Mouse (Mus musculus) liver, embryonic 11.5 days (tissue): ENCODE measurements at regions not wholly inside any gene's neighbourhood (a gene's known extent, or its start where the extent isn't known, plus 50 kb on each side); places are given as distances from the start of the nearest gene placed in this dataset.

Experiments
- ATAC-seq: fragments of 200-750 bp; cut with Nextera tagmentation; replicated peaks from 2 replicates; pipeline ENCODE4 v1.8.0; 2017; ENCODE audit warnings: moderate number of reproducible peaks, mild to moderate bottlenecking, moderate TSS enrichment, moderate library complexity; ENCODE audit not compliant: low FRiP score
- DNase-seq: peaks from one replicate; pipeline ENCODE4 v3.0.0-alpha.2; 2017; ENCODE audit warnings: low spot score
- H3K27ac ChIP-seq: fragments of 300-500 bp; sonication (generic); 2 replicates; pipeline ENCODE4 v1.5.1; 2014; ENCODE audit warnings: mild to moderate bottlenecking, low read depth, low read length, control low read depth
- H3K27me3 ChIP-seq: fragments of 300-500 bp; sonication (generic); replicated peaks from 2 replicates; pipeline ENCODE4 v1.6.1; 2014; ENCODE audit warnings: low read length, mixed read lengths; ENCODE audit not compliant: control insufficient read depth, insufficient read depth
- H3K36me3 ChIP-seq: fragments of 300-500 bp; sonication (generic); 2 replicates; pipeline ENCODE4 v1.6.1; 2014; ENCODE audit warnings: mild to moderate bottlenecking, low read length, moderate library complexity, mixed read lengths; ENCODE audit not compliant: control insufficient read depth, insufficient read depth
- H3K4me1 ChIP-seq: fragments of 300-500 bp; sonication (generic); replicated peaks from 2 replicates; pipeline ENCODE4 v1.6.1; 2014; ENCODE audit warnings: low read length, mixed read lengths; ENCODE audit not compliant: control insufficient read depth, insufficient read depth
- H3K4me2 ChIP-seq: fragments of 300-500 bp; sonication (generic); 2 replicates; pipeline ENCODE4 v1.6.1; 2014; ENCODE audit warnings: mild to moderate bottlenecking, control low read depth, moderate library complexity
- H3K4me3 ChIP-seq: fragments of 300-500 bp; sonication (generic); 2 replicates; pipeline ENCODE4 v1.5.1; 2014; ENCODE audit warnings: low read depth, low read length, control low read depth
- H3K9ac ChIP-seq: fragments of 300-500 bp; sonication (generic); 2 replicates; pipeline ENCODE4 v1.6.1; 2014; ENCODE audit warnings: low read depth, low read length, control low read depth
- H3K9me3 ChIP-seq: fragments of 300-500 bp; sonication (generic); 2 replicates; pipeline ENCODE4 v1.6.1; 2016; ENCODE audit warnings: low read length, inconsistent platforms, mixed read lengths; ENCODE audit not compliant: control insufficient read depth
- WGBS: fragments of 180-500 bp; shearing (Covaris S2); extraction: QIAGEN DNeasy Blood & Tissue Kit; methylation state at CpG from one replicate; pipeline ENCODE4 v1.1.7; 2014; 5-methylcytosine and 5-hydroxymethylcytosine counted together

DNA sequence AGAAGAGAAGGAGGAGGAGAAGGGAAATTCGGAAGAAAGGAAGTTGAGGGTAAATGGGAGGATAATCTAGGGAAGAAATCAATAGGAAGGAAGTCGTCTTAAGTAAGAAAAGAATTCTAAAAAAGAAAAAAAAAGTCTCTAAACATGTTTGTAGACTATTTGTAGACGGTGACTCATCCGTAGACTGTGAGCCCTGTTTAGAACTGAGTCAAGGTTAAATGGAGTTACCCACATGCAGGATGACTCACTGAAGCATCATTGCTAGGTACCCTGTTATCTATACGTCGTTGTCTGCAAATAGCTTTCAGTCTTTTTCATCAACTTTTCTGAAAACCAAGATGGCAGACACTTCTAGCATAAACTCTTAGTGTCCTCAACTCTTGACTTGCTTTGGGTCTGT lies 155.0 kb downstream of the Dhx15 start:
- no peaks in the 10 kb centered on the region for H3K4me1 ChIP-seq
- no peaks in the 10 kb centered on the region for H3K36me3 ChIP-seq
- no peak overlapping the region for H3K27ac ChIP-seq
- H3K4me2 ChIP-seq: no peak overlapping the region
- H3K27me3 ChIP-seq: no peaks in the 10 kb centered on the region
- no peaks in the 10 kb centered on the region for H3K9me3 ChIP-seq
- WGBS: 70% methylated on average over 6 of the region's 6 CpGs
- no peak for DNase-seq
- no peak overlapping the region for H3K4me3 ChIP-seq
- ATAC-seq: no peak
- no peak overlapping the region for H3K9ac ChIP-seq

DNA sequence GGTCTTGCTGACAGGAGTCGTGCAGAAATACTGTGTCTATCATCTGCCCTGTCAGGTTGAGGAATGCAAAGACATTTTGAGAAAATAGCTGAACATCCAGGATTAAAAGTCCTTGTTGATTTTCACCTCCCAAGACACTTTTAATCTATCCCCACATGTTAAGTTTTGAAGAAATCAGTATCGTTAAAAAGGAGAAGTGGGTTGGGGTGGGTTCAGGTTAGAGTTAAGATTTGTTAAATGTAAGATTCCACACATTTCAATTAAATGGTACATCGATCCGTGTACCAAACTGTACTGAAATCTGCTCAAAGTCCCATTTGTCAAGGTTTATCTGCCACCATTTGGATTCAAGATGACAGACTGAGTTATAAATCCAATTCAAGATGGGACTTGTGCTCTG lies 162.8 kb downstream of the Dhx15 start:
- ATAC-seq: no peak
- 73% methylated on average over 4 of the region's 4 CpGs for WGBS
- H3K4me2 ChIP-seq: no peak overlapping the region

DNA sequence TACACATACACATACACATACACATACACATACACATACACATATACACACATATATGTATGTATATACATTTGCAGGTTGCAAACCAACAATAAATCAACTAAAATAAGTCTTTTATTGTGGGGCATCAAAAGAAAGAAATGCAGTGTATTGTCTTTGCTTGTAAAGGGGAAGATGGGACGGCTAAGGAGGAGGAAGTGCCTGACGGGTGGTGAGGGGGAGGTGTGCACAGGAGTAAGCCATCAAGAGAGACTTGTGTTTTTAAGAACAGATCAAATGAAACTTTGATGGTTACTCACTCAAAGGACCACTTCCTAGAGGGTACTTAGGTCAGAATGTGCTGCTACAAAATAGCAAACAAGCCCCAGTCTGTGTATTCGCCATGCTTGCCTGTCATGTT lies 164.2 kb downstream of the Dhx15 start:
- H3K4me1 ChIP-seq: no peaks in the 10 kb centered on the region
- ATAC-seq (no peak), DNase-seq (no peak)
- no peak overlapping the region for H3K4me3 ChIP-seq
- H3K9me3 ChIP-seq: no peaks in the 10 kb centered on the region
- 66% methylated on average over 3 of the region's 3 CpGs for WGBS
- no peak overlapping the region for H3K9ac ChIP-seq
- no peak overlapping the region for H3K4me2 ChIP-seq
- no peak overlapping the region for H3K27ac ChIP-seq
- no peaks in the 10 kb centered on the region for H3K36me3 ChIP-seq
- no peaks in the 10 kb centered on the region for H3K27me3 ChIP-seq

More for the DNA sequence above, 162.8 kb downstream of the Dhx15 start:
- Histone ChIP-seq H3K4me3 (no peak overlapping the region), H3K9me3 (no peaks in the 10 kb centered on the region), H3K27ac (no peak overlapping the region), H3K27me3 (no peaks in the 10 kb centered on the region), H3K4me1 (no peaks in the 10 kb centered on the region), H3K9ac (no peak overlapping the region), H3K36me3 (no peaks in the 10 kb centered on the region)
- no peak for DNase-seq

DNA sequence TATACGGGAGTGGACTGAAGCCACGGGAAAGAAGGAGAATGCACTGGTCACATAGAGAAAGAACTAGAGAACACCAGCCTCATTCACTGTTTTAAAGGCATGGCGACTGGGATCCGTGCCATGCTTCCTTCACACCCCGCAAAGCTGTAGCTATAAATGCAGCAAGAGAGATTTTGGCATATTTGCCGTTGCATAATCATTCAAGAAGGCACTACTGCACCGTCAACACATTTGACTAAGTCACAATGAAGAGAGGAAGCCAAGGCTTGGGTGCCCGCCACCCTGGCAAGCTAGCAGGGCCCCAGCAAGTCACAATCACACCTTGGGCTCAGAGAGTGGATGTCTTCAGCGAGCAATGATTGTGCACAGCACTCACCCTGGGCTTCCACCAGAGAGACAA lies 167.1 kb downstream of the Dhx15 start:
- Histone ChIP-seq H3K4me3 (no peak overlapping the region), H3K27ac (no peak overlapping the region), H3K4me1 (no peaks in the 10 kb centered on the region), H3K4me2 (no peak overlapping the region), H3K27me3 (no peaks in the 10 kb centered on the region), H3K9me3 (no peaks in the 10 kb centered on the region), H3K9ac (no peak overlapping the region), H3K36me3 (no peaks in the 10 kb centered on the region)
- DNase-seq (no peak), ATAC-seq (no peak)
- 83% methylated on average over 9 of the region's 9 CpGs for WGBS

DNA sequence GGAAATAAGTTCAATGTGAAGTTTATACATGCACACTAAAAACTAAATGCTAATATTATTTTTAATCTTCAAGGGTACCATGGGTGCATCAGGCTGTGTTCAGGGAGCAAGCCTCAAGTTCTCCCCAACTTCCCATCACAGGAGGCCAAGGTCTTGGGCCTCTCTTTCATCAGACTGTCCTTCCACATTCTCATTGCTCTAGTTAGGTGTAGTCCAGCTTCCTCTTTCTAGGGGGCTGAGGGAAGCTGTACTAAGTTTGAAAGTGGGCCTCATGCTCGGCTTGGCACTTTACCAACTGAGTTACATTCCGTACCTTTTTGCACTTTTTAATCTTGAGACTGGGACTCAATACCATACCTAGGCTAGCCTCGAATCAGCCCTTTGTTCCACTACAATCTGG lies 173.3 kb downstream of the Dhx15 start:
- Histone ChIP-seq H3K4me2 (no peak overlapping the region), H3K36me3 (no peaks in the 10 kb centered on the region), H3K4me1 (no peaks in the 10 kb centered on the region), H3K27ac (no peak overlapping the region), H3K9me3 (no peaks in the 10 kb centered on the region), H3K27me3 (no peaks in the 10 kb centered on the region), H3K9ac (no peak overlapping the region), H3K4me3 (no peak overlapping the region)
- DNase-seq: no peak
- 63% methylated on average over 3 of the region's 3 CpGs for WGBS
- ATAC-seq: no peak

DNA sequence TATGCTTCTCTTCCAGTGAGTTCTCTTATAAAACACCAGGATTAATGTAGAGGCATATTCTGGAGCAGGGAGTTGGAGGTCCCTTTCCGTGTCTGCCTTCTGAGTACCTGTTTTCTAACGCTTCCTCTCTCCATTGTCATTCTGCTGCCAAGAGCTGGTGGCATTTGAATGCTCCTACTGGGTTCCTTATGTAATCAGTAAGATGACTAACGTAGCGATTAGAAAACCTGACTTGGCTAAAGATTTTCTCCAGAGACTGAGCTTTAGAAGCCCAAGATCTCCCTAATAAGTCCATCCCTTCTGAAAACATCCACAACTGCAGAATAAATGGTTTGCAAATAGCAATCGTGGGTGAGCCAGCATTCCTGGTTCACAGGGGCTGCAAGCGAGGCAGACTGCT lies 174.5 kb downstream of the Dhx15 start:
- H3K36me3 ChIP-seq: no peaks in the 10 kb centered on the region
- no peaks in the 10 kb centered on the region for H3K4me1 ChIP-seq
- H3K9ac ChIP-seq: no peak overlapping the region
- WGBS: 50% methylated on average over 6 of the region's 6 CpGs
- H3K27me3 ChIP-seq: no peaks in the 10 kb centered on the region
- DNase-seq (no peak), ATAC-seq (no peak)
- no peak overlapping the region for H3K27ac ChIP-seq
- H3K4me2 ChIP-seq: no peak overlapping the region
- no peak overlapping the region for H3K4me3 ChIP-seq
- no peaks in the 10 kb centered on the region for H3K9me3 ChIP-seq

DNA sequence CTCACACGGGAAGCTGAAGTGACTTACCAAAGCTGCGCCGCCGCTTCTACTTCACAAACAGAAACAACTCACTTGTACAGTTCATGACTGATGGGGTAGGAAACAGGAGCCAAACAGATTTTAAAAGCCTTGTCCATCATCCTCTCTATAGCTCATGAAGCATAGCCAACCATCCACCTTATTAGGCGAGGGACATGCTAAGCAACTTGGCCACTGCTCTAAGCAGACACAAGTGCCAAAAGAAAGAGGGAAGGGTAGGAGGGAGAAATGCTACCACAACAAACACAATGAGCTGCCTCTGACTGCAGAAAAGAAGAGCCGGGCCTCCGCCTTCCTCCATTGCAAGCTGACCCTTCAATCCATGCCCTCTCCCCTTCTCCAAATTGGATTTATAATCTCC lies 179.9 kb downstream of the Dhx15 start:
- no peak overlapping the region for H3K4me3 ChIP-seq
- ATAC-seq (no peak), DNase-seq (no peak)
- H3K36me3 ChIP-seq: no peaks in the 10 kb centered on the region
- no peak overlapping the region for H3K9ac ChIP-seq
- WGBS: 87% methylated on average over 7 of the region's 7 CpGs
- H3K4me1 ChIP-seq: no peaks in the 10 kb centered on the region
- H3K4me2 ChIP-seq: no peak overlapping the region
- H3K27me3 ChIP-seq: no peaks in the 10 kb centered on the region
- no peak overlapping the region for H3K27ac ChIP-seq
- no peaks in the 10 kb centered on the region for H3K9me3 ChIP-seq

DNA sequence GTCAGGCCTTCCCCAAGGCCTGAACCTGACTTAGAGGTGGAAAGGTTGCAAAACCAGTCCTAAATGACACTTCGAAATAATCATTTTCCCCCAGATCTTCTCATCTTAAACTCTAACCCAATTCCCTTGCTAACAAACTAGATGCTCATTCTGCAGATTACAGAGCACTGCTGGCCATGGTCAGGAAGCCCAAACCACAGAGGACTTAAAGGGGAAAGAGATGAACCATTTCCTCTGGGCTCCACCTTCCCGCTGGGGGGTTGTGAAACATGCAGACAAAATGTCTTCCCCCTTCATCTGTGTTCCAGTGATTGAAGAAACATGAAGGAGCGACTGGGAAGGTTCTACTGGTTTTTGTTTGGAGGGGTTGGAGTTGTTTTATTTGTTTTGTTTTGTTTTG lies 181.4 kb downstream of the Dhx15 start:
- 50% methylated on average over 3 of the region's 3 CpGs for WGBS
- Histone ChIP-seq H3K9me3 (no peaks in the 10 kb centered on the region), H3K4me1 (no peaks in the 10 kb centered on the region), H3K27me3 (no peaks in the 10 kb centered on the region), H3K9ac (no peak overlapping the region), H3K4me2 (no peak overlapping the region), H3K27ac (no peak overlapping the region), H3K4me3 (no peak overlapping the region), H3K36me3 (no peaks in the 10 kb centered on the region)
- ATAC-seq: no peak
- no peak for DNase-seq

DNA sequence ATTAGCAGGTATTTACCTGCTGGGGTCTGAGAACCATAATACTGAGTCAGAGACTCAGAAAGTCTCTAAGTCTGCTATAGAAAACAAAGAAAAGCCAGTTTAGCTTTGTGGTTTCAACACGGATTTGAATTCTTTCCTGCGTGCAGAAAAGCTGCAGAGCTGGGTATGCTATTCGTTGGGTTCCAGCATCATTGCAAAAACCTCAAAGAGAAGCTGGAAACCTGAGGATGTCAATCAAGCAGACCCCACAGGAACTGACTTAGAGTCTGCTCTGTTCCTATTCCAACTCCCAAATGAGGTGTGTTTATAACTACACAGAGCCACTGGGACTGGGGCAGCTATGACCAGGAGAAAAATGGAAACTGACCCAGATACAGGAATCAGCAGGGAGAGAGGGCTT lies 183.5 kb downstream of the Dhx15 start:
- no peak overlapping the region for H3K4me3 ChIP-seq
- no peaks in the 10 kb centered on the region for H3K27me3 ChIP-seq
- no peak overlapping the region for H3K27ac ChIP-seq
- ATAC-seq (no peak), DNase-seq (no peak)
- no peak overlapping the region for H3K4me2 ChIP-seq
- H3K36me3 ChIP-seq: no peaks in the 10 kb centered on the region
- no peaks in the 10 kb centered on the region for H3K9me3 ChIP-seq
- no peak overlapping the region for H3K9ac ChIP-seq
- WGBS: 46% methylated on average over 3 of the region's 3 CpGs
- H3K4me1 ChIP-seq: no peaks in the 10 kb centered on the region
